Mouse (Mus musculus) neural tube, embryonic 13.5 days (tissue): ENCODE data around the gene Gm49366. TPM values are rescaled to one million over a fixed set of nuclear protein-coding genes. Genes with fewer than 3 reads are reported as not detected.
"Not testable (repeated sequence)": the region's sequence is repeated elsewhere in the genome, so short reads cannot be mapped to it uniquely, and the experiment has no call there.

ENCODE experiments used
- ATAC-seq: fragments of 200-750 bp; cut with Nextera tagmentation; 2 replicates; pipeline ENCODE4 v1.8.0; 2017; ENCODE audit warnings: low read depth, mild to moderate bottlenecking, moderate TSS enrichment, moderate library complexity
- H3K27ac ChIP-seq: fragments of 300-500 bp; sonication (generic); replicated peaks from 2 replicates; pipeline ENCODE4 v1.5.1; 2015; ENCODE audit warnings: moderate library complexity, mild to moderate bottlenecking, inconsistent platforms
- H3K27me3 ChIP-seq: fragments of 300-500 bp; sonication (generic); 2 replicates; pipeline ENCODE4 v1.6.1; 2015; ENCODE audit warnings: mild to moderate bottlenecking, inconsistent platforms
- H3K36me3 ChIP-seq: fragments of 300-500 bp; sonication (generic); 2 replicates; pipeline ENCODE4 v1.6.1; 2015; ENCODE audit warnings: mild to moderate bottlenecking, inconsistent platforms
- H3K4me1 ChIP-seq: fragments of 300-500 bp; sonication (generic); replicated peaks from 2 replicates; pipeline ENCODE4 v1.6.1; 2015; ENCODE audit warnings: inconsistent platforms
- H3K4me2 ChIP-seq: fragments of 300-500 bp; sonication (generic); 2 replicates; pipeline ENCODE4 v1.6.1; 2015; ENCODE audit warnings: inconsistent platforms, mild to moderate bottlenecking, moderate library complexity
- H3K4me3 ChIP-seq: fragments of 300-500 bp; sonication (generic); 2 replicates; pipeline ENCODE4 v1.5.1; 2015; ENCODE audit warnings: mild to moderate bottlenecking, inconsistent platforms
- H3K9ac ChIP-seq: fragments of 300-500 bp; sonication (generic); 2 replicates; pipeline ENCODE4 v1.6.1; 2015; ENCODE audit warnings: moderate library complexity, mild to moderate bottlenecking, inconsistent platforms
- H3K9me3 ChIP-seq: fragments of 300-500 bp; sonication (generic); 2 replicates; pipeline ENCODE4 v1.6.1; 2016; ENCODE audit warnings: inconsistent platforms
- WGBS: fragments of 180-500 bp; shearing (Covaris S2); methylation state at CpG from one replicate; pipeline ENCODE4 v1.1.7; 2015; 5-methylcytosine and 5-hydroxymethylcytosine counted together
- polyA plus RNA-seq: library from polyadenylated mRNA; unstranded; fragments of >200 nt; fragmentation: Nextera tagmentation; extraction: Ambion mirVana; gene quantifications from 2 replicates; pipeline ENCODE4 v1.2.1, GENCODE M21; 2015

The Gm49366 gene
- polyA plus RNA-seq = not detected in 2 replicates

DNA sequence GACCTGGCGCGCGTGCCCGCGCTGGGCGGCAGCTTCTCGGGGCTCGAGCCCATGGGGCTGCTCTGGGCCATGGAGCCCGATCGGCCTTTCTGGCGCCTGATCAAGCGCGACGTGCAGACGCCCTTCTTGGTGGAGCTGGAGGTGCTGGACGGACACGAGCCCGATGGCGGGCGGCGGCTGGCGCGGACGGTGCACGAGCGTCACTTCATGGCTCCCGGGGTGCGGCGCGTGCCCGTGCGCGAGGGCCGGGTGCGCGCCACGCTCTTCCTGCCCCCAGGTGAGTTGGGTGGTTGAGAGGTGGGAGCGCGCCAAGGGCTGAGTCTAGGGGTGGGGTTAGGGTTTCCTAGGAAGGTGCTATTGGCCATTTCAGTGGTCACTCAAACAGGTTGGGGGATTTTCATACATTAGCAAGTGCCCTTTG, at the start of gene Gm49366:
Gene Gm49366, plus strand, starts transcription at position 245 of the 421 bp plus-strand sequence.
- ATAC-seq = peak; percentile 59; the same call in 1 of the 2 replicates
- H3K4me1 ChIP-seq = not testable (repeated sequence)
- peaks cover 10% of the 10 kb centered on the region; the same call in 1 of the 2 replicates for H3K9me3 ChIP-seq

DNA sequence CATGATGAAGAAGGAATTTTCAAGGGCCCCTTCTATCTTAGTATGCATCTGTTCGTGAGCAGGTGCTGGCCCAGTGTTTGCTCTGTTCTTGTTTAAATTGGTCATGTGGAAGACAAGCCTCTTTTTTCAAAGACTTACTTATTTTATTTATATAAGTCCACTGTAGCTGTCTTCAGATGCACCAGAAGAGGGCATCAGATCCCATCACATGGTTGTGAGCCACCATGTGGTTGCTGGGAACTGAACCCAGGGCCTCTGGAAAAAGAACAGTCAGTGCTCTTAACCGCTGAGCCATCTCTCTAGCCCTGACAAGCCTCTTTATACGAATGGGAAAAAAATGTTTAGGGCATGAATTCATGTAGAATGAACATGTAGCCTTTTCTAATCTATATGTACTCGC, 49.4 kb upstream of the Gm49366 start:
- Histone ChIP-seq H3K36me3 (no peaks in the 10 kb centered on the region; the same call in 1 of the 2 replicates), H3K4me2 (peak overlapping the region; percentile 63; the same call in 1 of the 2 replicates), H3K4me3 (no peak overlapping the region), H3K4me1 (peaks cover 19% of the 10 kb centered on the region), H3K27me3 (no peaks in the 10 kb centered on the region), H3K27ac (no peak overlapping the region), H3K9ac (no peak overlapping the region), H3K9me3 (no peaks in the 10 kb centered on the region; the same call in 1 of the 2 replicates)
- ATAC-seq = no peak
- WGBS = 93% methylated on average over 4 of the region's 4 CpGs

More for the DNA sequence above, at the start of gene Gm49366:
- H3K4me2 ChIP-seq = peak within 1 kb of the TSS; percentile 62
- peak within 1 kb of the TSS; percentile 44 for H3K4me3 ChIP-seq
- not testable (repeated sequence) for H3K36me3 ChIP-seq, H3K27ac ChIP-seq, H3K27me3 ChIP-seq
- whole genome bisulfite sequencing = 3% methylated on average over 39 of the region's 39 CpGs
- peak within 1 kb of the TSS; percentile 66 for H3K9ac ChIP-seq

DNA sequence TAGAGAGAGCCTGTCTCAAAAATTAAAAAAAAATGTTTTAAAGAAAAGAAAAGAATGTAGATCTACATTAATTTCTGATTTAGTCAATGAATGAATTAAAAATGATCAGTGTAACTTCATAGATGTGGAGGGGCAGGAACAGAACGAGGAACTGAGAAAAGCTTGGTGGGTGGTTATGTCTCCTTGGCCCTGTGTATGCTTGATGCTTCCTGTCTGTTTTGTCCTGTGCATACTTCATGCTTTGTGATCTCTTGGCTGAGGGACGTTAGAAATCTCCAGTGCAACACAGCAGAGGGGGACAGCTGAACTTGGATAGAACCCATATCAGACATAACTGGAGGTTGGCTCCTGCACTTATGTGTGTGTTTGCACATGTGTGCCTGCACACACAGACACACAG, 41.5 kb upstream of the Gm49366 start:
- no peak for ATAC-seq
- H3K4me1 ChIP-seq = peaks cover 4% of the 10 kb centered on the region; the same call in 1 of the 2 replicates
- H3K9ac ChIP-seq = no peak overlapping the region
- H3K36me3 ChIP-seq = no peaks in the 10 kb centered on the region
- 65% methylated on average over 2 of the region's 2 CpGs for WGBS
- H3K27ac ChIP-seq = no peak overlapping the region
- no peak overlapping the region for H3K4me3 ChIP-seq
- H3K9me3 ChIP-seq = no peaks in the 10 kb centered on the region; the same call in 1 of the 2 replicates
- no peak overlapping the region for H3K4me2 ChIP-seq
- no peaks in the 10 kb centered on the region for H3K27me3 ChIP-seq

DNA sequence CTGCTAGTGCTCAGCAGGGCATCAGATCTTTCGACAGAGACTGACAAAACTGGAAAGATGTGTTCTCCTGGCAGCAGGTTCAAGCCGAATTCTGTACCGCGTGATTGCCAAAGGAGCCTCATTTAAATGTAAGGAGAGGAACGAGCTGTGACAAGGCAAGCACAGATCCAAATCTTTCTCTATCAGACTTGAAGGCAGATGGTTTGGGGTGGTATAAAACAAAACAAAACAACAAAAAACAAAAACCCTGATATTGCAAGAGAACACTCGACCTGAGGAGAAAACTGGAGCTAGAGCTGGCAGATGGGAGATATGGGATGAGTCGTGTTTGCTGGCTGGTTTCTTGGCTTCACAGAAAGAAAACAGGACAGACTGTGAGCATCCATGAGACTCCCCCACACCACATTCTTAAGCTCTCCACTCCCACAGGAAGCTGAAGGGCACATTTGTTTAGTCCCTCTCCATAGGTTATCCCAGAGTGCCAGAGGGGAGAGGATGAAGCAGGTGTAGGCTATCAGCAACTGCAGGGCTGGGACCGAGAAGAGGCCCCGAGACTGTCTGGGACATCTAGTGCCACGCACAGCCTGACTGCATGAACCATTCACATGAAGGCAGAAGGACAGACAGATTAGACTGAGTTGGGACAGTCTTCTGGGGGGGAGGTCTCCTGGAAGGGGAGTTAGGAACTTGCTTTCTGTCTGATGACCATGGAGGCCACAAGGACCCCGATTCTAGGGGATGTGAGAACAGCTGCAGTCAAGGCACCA, 40.2 kb upstream of the Gm49366 start:
- Histone ChIP-seq H3K27ac (no peak overlapping the region), H3K4me3 (no peak overlapping the region), H3K9ac (no peak overlapping the region), H3K4me1 (peaks cover 4% of the 10 kb centered on the region; the same call in 1 of the 2 replicates), H3K9me3 (no peaks in the 10 kb centered on the region; the same call in 1 of the 2 replicates), H3K4me2 (no peak overlapping the region), H3K36me3 (no peaks in the 10 kb centered on the region), H3K27me3 (no peaks in the 10 kb centered on the region)
- 66% methylated on average over 11 of the region's 11 CpGs for WGBS
- ATAC-seq = no peak

GRCm38 (mm10) chr12:83999237-83999636, 39.5 kb upstream of the Gm49366 start:
- WGBS = 69% methylated on average over 8 of the region's 8 CpGs
- not testable (repeated sequence) for H3K4me1 ChIP-seq, H3K4me2 ChIP-seq, H3K9ac ChIP-seq, H3K36me3 ChIP-seq, H3K9me3 ChIP-seq, H3K27me3 ChIP-seq, H3K4me3 ChIP-seq, H3K27ac ChIP-seq, ATAC-seq

- 49% methylated on average over 3 of the region's 3 CpGs for WGBS
- no peaks in the 10 kb centered on the region for H3K27me3 ChIP-seq
- ATAC-seq = no peak
- no peak overlapping the region for H3K4me2 ChIP-seq
- H3K4me1 ChIP-seq = peaks cover 4% of the 10 kb centered on the region; the same call in 1 of the 2 replicates
- H3K9ac ChIP-seq = no peak overlapping the region
- no peak overlapping the region for H3K4me3 ChIP-seq
- H3K9me3 ChIP-seq = no peaks in the 10 kb centered on the region; the same call in 1 of the 2 replicates
- no peak overlapping the region for H3K27ac ChIP-seq
- no peaks in the 10 kb centered on the region for H3K36me3 ChIP-seq
Measured at GRCm38 (mm10) chr12:84000418-84000817, 38.3 kb upstream of the Gm49366 start.

DNA sequence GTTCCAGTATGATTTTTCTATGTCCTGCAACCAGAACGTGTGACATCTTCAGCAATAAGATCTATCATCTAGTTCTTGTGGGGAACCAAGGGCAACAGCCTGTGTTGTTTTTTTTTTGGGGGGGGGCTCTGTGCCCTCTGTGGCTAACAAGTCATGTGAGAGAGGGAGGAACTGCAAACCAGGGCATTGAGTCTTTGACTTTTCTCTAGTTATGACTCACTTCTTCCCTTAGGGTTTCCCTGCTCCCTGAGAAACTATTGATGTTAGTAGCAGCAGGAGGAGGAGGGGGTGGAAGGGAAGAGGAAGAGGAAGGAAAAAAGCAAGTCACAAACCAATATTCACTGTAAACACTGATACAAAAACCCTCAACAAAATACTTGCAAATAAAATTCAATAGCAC, 34.9 kb upstream of the Gm49366 start:
- Histone ChIP-seq H3K9me3 (no peaks in the 10 kb centered on the region; the same call in 1 of the 2 replicates), H3K4me2 (no peak overlapping the region), H3K27ac (no peak overlapping the region), H3K27me3 (no peaks in the 10 kb centered on the region), H3K36me3 (no peaks in the 10 kb centered on the region), H3K4me3 (no peak overlapping the region), H3K9ac (no peak overlapping the region), H3K4me1 (peaks cover 10% of the 10 kb centered on the region)
- WGBS = 88% methylated on average over 1 of the region's 1 CpGs
- no peak for ATAC-seq

DNA sequence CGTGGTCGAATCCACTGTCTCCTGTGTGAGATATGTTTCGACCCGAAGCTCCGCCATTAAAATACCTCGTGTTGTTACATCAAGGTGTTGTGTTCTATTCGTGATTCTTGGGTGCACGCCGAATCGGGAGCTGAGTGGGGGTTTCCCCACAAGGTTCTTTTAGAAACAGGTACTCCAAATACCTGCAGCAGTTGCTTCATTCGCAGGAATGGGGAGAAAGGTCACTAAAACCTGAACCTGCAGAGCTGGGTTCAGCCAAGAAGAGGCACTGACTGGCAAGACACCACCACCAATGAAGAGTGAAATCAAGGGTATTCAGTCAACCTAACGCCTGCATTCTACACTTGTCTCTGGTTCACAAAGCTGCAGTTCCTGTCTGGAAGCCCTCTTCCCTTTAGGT, 30.5 kb upstream of the Gm49366 start:
- peak overlapping the region; percentile 79 for H3K27ac ChIP-seq
- ATAC-seq = no peak
- H3K9ac ChIP-seq = 0 out of 2 replicates have a peak overlapping the region, but pooled peaks have one; percentile 71
- H3K9me3 ChIP-seq = no peaks in the 10 kb centered on the region
- peaks cover 39% of the 10 kb centered on the region for H3K4me1 ChIP-seq
- H3K4me3 ChIP-seq = no peak overlapping the region
- peak overlapping the region; percentile 57; the same call in 1 of the 2 replicates for H3K4me2 ChIP-seq
- no peaks in the 10 kb centered on the region for H3K27me3 ChIP-seq
- 91% methylated on average over 10 of the region's 12 CpGs for WGBS
- no peaks in the 10 kb centered on the region for H3K36me3 ChIP-seq

DNA sequence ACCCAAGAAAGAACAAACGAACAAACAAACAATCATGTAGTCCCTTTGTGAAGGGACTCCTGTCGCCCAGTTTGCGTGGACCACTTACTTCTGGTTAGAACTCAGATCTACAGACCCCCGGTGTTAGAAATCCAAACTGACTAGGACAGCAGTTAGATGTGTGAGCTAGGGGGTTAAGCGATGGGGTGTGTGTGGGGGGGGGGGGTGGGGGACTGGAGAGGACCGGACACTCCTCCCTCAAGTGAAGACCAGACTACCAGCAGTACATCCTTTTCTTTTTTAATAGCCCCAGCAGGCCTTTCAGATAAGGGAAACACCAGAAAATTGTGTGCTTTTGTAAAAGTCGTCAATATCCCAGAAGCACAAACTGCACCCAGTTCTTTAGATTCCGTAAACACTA, 30.0 kb upstream of the Gm49366 start:
- H3K4me1 ChIP-seq = peaks cover 44% of the 10 kb centered on the region
- WGBS = 43% methylated on average over 8 of the region's 8 CpGs
- H3K4me3 ChIP-seq = peak overlapping the region; percentile 48
- no peaks in the 10 kb centered on the region for H3K9me3 ChIP-seq
- no peaks in the 10 kb centered on the region for H3K27me3 ChIP-seq
- H3K9ac ChIP-seq = peak overlapping the region; percentile 71; the same call in 1 of the 2 replicates
- peak overlapping the region; percentile 57 for H3K4me2 ChIP-seq
- no peaks in the 10 kb centered on the region for H3K36me3 ChIP-seq
- peak overlapping the region; percentile 79 for H3K27ac ChIP-seq
- peak; percentile 59; the same call in 1 of the 2 replicates for ATAC-seq

DNA sequence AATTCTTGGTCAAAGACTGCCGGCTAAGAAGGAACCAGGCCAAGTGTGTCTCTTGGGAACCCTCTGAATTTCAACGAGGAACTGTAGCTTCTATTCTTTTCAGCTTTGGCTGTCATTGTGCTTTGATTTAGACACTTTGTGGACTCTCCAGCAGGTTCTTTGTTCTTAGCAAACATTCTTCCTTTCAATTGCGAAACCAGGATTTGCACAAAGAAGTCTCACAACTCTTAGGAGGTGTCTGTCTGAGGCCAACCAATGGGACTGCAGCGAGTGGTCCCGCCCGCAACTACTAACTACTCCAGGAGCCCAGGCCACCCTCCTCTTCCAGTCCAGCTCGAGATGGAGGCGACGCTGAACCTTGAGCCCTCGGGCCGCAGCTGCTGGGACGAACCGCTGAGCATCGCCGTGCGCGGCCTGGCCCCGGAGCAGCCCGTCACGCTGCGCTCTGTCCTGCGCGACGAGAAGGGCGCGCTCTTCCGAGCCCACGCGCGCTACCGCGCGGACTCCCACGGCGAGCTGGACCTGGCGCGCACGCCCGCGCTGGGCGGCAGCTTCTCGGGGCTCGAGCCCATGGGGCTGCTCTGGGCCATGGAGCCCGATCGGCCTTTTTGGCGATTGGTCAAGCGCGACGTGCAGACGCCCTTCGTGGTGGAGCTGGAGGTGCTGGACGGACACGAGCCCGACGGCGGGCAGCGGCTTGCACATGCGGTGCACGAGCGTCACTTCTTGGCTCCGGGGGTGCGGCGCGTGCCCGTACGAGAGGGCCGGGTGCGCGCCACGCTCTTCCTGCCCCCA, 29.4 kb upstream of the Gm49366 start, which contains the start of gene Acot1:
Gene Acot1, plus strand, starts transcription at position 320 of the 795 bp plus-strand sequence.
- not testable (repeated sequence) for H3K9me3 ChIP-seq
- H3K27ac ChIP-seq = peak within 1 kb of the TSS; percentile 79
- peak; percentile 92 for ATAC-seq

GRCm38 (mm10) chr12:84010201-84010600, 28.5 kb upstream of the Gm49366 start:
- Histone ChIP-seq H3K36me3 (no peaks in the 10 kb centered on the region), H3K27me3 (no peaks in the 10 kb centered on the region), H3K4me2 (peak overlapping the region; percentile 57), H3K9me3 (no peaks in the 10 kb centered on the region), H3K9ac (peak overlapping the region; percentile 71), H3K4me1 (peaks cover 51% of the 10 kb centered on the region), H3K4me3 (peak overlapping the region; percentile 48), H3K27ac (peak overlapping the region; percentile 79)
- no peak for ATAC-seq
- WGBS = 66% methylated on average over 3 of the region's 3 CpGs

More for the DNA sequence above, 29.4 kb upstream of the Gm49366 start, which contains the start of gene Acot1:
- not testable (repeated sequence) for H3K36me3 ChIP-seq, H3K27me3 ChIP-seq
- peaks cover 46% of the 10 kb centered on the region for H3K4me1 ChIP-seq
- peak within 1 kb of the TSS; percentile 71 for H3K9ac ChIP-seq
- peak within 1 kb of the TSS; percentile 57 for H3K4me2 ChIP-seq
- WGBS = under 1% methylated on average over 50 of the region's 70 CpGs
- H3K4me3 ChIP-seq = peak within 1 kb of the TSS; percentile 48
